Mouse (Mus musculus) neural tube, embryonic 11.5 days (tissue): ENCODE results near the gene Asf1b. TPM values are rescaled to one million over a fixed set of nuclear protein-coding genes. Genes with fewer than 3 reads are reported as not detected.
"Not testable (repeated sequence)": the region's sequence is repeated elsewhere in the genome, so short reads cannot be mapped to it uniquely, and the experiment has no call there.

Source experiments
- ATAC-seq: fragments of 200-750 bp; cut with Nextera tagmentation; 2 replicates; pipeline ENCODE4 v1.8.0; 2017; ENCODE audit warnings: moderate number of reproducible peaks, mild to moderate bottlenecking, moderate TSS enrichment, moderate library complexity; ENCODE audit not compliant: insufficient read depth, low FRiP score, low TSS enrichment
- DNase-seq: peaks from one replicate; pipeline ENCODE4 v3.0.0-alpha.2; 2015; ENCODE audit warnings: low spot score
- H3K27ac ChIP-seq: fragments of 300-500 bp; sonication (generic); 2 replicates; pipeline ENCODE4 v1.5.1; 2014; ENCODE audit warnings: low read depth, mild to moderate bottlenecking, low read length
- H3K27me3 ChIP-seq: fragments of 300-500 bp; sonication (generic); 2 replicates; pipeline ENCODE4 v1.6.1; 2014; ENCODE audit warnings: mild to moderate bottlenecking, low read length, mixed read lengths; ENCODE audit not compliant: control insufficient read depth, insufficient read depth
- H3K36me3 ChIP-seq: fragments of 300-500 bp; sonication (generic); 2 replicates; pipeline ENCODE4 v1.6.1; 2014; ENCODE audit warnings: mild to moderate bottlenecking, low read length, moderate library complexity, mixed read lengths; ENCODE audit not compliant: control insufficient read depth, insufficient read depth
- H3K4me1 ChIP-seq: fragments of 300-500 bp; sonication (generic); 2 replicates; pipeline ENCODE4 v1.6.1; 2014; ENCODE audit warnings: low read length, mixed read lengths; ENCODE audit not compliant: control insufficient read depth, insufficient read depth
- H3K4me2 ChIP-seq: fragments of 300-500 bp; sonication (generic); 2 replicates; pipeline ENCODE4 v1.6.1; 2014; ENCODE audit warnings: low read depth, mild to moderate bottlenecking, moderate library complexity
- H3K4me3 ChIP-seq: fragments of 300-500 bp; sonication (generic); 2 replicates; pipeline ENCODE4 v1.5.1; 2014; ENCODE audit warnings: low read depth, low read length
- H3K9ac ChIP-seq: fragments of 300-500 bp; sonication (generic); 2 replicates; pipeline ENCODE4 v1.6.1; 2014; ENCODE audit warnings: mild to moderate bottlenecking, low read length
- H3K9me3 ChIP-seq: fragments of 300-500 bp; sonication (generic); 2 replicates; pipeline ENCODE4 v1.6.1; 2016; ENCODE audit warnings: low read length; ENCODE audit not compliant: control insufficient read depth
- WGBS: fragments of 180-500 bp; shearing (Covaris S2); extraction: QIAGEN DNeasy Blood & Tissue Kit; methylation state at CpG from one replicate; pipeline ENCODE4 v1.1.7; 2014; 5-methylcytosine and 5-hydroxymethylcytosine counted together
- polyA plus RNA-seq: library from polyadenylated mRNA; unstranded; fragments of >200 nt; fragmentation: Nextera tagmentation; extraction: Ambion mirVana; gene quantifications from 2 replicates; pipeline ENCODE4 v1.2.1, GENCODE M21; 2014

Asf1b gene
- polyA plus RNA-seq, 1 experiment from 2014 or later: 84.2 TPM

DNA sequence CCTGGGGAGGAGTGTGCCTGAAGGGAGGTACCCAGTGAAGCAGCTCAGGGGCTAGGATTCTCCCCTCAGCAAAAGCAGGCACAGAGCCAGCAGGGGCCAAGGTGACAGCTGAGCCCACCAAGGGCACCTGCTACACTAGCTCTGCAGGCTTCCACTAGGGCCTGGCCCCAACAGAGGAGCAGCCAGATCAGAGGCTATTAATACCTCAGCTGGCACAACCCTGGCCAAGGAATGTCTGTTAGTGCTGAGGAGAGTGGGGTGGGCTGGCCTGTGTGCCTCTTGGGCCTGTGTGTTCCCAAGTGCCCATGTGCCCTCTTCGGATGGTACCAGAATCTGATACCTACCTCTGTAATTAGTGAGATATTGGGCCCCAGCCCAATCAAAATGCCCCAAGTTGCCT lies 24.9 kb downstream of the Asf1b start:
- Histone ChIP-seq H3K4me1 (no peaks in the 10 kb centered on the region), H3K4me3 (no peak overlapping the region), H3K9me3 (no peaks in the 10 kb centered on the region), H3K27ac (no peak overlapping the region), H3K27me3 (no peaks in the 10 kb centered on the region), H3K9ac (no peak overlapping the region), H3K4me2 (no peak overlapping the region), H3K36me3 (peaks cover 18% of the 10 kb centered on the region)
- ATAC-seq (no peak), DNase-seq (no peak)
- 94% methylated on average over 1 of the region's 1 CpGs for WGBS

DNA sequence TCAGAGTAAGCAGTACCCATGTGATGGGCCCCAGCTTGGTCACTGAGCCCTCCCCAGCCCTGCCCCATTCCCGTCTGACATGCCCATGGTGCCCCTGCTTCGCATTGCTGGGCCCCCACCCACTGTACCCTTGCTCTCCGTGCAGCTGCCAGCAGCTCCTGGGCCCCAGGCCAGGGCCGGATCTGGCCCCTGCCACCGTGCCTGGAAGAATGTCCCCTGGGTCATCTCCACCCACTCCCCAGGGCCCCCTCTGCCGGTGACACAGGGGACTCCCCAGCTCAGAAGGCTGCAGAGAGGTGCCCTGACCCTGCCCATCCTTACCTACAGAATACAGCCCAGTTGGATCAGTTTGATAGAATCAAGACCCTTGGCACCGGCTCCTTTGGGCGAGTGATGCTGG lies 25.5 kb downstream of the Asf1b start:
- H3K4me1 ChIP-seq: no peaks in the 10 kb centered on the region
- no peak for ATAC-seq
- no peak overlapping the region for H3K4me3 ChIP-seq
- no peak overlapping the region for H3K27ac ChIP-seq
- 89% methylated on average over 8 of the region's 8 CpGs for WGBS
- H3K9me3 ChIP-seq: no peaks in the 10 kb centered on the region
- no peak for DNase-seq
- no peaks in the 10 kb centered on the region for H3K27me3 ChIP-seq
- H3K4me2 ChIP-seq: no peak overlapping the region
- H3K9ac ChIP-seq: no peak overlapping the region
- peaks cover 18% of the 10 kb centered on the region for H3K36me3 ChIP-seq

DNA sequence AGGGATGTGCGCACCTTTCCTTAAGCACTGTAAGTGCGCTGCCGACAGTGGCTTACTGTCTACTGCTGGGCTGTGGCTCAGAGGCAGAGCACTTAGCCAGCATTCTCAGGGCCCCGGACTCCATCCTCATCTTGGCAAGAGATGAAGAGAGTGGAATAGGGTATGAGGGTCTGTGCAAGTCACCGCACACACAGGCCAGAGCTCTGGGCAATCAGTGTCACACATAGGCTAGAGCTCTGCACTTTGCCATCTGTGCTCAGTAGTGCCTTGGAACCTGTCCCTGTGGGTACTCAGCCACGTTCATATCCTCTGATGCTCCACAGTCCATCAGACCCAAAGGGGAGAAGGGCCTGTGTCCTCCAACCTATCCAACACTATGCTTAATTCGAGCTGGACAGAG lies 26.2 kb downstream of the Asf1b start:
- H3K36me3 ChIP-seq: peaks cover 22% of the 10 kb centered on the region

DNA sequence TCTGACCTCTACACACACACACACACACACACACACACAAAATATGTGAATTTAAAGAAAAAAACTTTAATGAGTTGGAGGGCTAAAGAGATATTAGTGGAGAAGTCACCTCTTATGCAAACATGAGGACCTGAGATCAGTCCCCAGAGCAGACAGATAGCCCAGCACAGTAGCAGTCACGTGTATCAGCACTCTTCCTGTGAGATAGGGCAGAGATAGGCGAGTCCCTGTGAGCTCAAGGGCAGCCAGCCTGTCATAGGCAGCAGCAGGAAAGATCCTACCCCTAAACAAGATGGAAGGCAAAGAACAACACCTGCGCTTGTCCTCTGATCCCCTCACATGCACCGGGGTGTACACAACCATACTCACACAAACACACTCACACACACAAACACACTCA lies 27.1 kb downstream of the Asf1b start:
- Histone ChIP-seq H3K4me3 (no peak overlapping the region), H3K27me3 (no peaks in the 10 kb centered on the region), H3K4me1 (no peaks in the 10 kb centered on the region), H3K9ac (no peak overlapping the region), H3K27ac (no peak overlapping the region), H3K9me3 (no peaks in the 10 kb centered on the region), H3K36me3 (peaks cover 29% of the 10 kb centered on the region), H3K4me2 (no peak overlapping the region)
- ATAC-seq (no peak), DNase-seq (no peak)
- WGBS: 86% methylated on average over 4 of the region's 4 CpGs

More for the DNA sequence above, 26.2 kb downstream of the Asf1b start:
- no peak overlapping the region for H3K4me3 ChIP-seq
- ATAC-seq (no peak), DNase-seq (no peak)
- no peak overlapping the region for H3K4me2 ChIP-seq
- H3K9me3 ChIP-seq: no peaks in the 10 kb centered on the region
- no peaks in the 10 kb centered on the region for H3K4me1 ChIP-seq
- 95% methylated on average over 7 of the region's 7 CpGs for WGBS
- no peak overlapping the region for H3K9ac ChIP-seq
- H3K27me3 ChIP-seq: no peaks in the 10 kb centered on the region
- no peak overlapping the region for H3K27ac ChIP-seq

DNA sequence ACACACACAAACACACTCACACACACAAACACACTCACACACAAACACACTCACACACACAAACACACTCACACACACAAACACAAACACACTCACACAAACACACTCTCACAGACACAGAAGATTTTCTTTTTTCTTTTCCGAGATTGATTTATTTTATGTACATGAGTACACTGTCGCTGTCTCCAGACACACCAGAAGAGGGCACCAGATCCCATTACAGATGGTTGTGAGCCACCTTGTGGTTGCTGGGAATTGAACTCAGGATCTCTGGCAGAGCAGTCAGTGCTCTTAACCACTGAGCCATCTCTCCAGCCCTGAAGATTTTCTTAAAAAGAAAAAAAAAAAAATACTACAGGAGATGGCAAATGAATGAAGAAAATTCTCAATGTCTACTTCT lies 27.9 kb downstream of the Asf1b start:
- WGBS: 92% methylated on average over 2 of the region's 2 CpGs

DNA sequence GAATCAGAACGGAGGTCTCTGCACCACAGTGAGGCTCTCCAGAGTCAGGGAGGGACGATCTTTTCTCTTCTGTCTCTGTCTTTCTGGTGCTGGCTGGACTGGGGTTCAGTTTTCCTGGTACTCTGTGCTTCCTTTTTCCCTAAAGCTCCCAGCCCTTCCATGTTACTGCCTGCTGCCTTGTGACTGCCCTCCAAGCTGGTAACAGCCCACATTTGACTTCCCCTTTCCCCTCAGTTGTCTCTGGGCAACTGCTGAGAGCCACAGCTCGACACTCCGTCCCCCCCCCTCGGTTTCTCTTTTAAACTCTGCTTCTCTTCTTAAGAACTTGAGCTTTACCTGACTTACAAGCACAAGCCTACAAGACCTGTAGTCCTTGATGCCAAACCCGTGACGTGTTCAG lies 33.9 kb downstream of the Asf1b start:
- H3K36me3 ChIP-seq: peaks cover 29% of the 10 kb centered on the region
- WGBS: 91% methylated on average over 7 of the region's 7 CpGs

More for the DNA sequence above, 27.9 kb downstream of the Asf1b start:
- H3K27ac ChIP-seq, H3K9ac ChIP-seq, DNase-seq, ATAC-seq, H3K9me3 ChIP-seq, H3K4me1 ChIP-seq, H3K4me3 ChIP-seq, H3K27me3 ChIP-seq, H3K4me2 ChIP-seq: not testable (repeated sequence)
- peaks cover 30% of the 10 kb centered on the region for H3K36me3 ChIP-seq

DNA sequence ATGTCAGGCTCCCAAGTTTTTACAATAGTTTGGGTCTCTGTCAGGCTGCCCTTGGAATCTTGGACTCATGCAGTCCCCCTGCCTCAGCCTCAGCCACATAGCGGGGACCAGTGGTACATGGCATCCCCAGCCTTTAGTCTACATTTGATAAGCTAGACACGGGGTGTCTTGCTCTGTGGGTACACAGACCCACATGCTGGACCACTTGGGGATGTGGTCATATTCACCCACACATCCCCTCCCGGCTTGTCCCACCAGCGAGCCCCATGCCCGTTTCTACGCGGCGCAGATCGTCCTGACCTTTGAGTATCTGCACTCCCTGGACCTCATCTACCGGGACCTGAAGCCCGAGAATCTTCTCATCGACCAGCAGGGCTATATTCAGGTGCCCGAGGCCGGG lies 34.9 kb downstream of the Asf1b start:
- Histone ChIP-seq H3K4me3 (no peak overlapping the region), H3K36me3 (peaks cover 29% of the 10 kb centered on the region), H3K9ac (no peak overlapping the region), H3K4me1 (no peaks in the 10 kb centered on the region), H3K4me2 (no peak overlapping the region), H3K9me3 (no peaks in the 10 kb centered on the region), H3K27ac (no peak overlapping the region), H3K27me3 (no peaks in the 10 kb centered on the region)
- DNase-seq: no peak
- ATAC-seq: no peak
- 93% methylated on average over 14 of the region's 14 CpGs for WGBS

More for the DNA sequence above, 33.9 kb downstream of the Asf1b start:
- H3K27ac ChIP-seq: no peak overlapping the region
- H3K4me2 ChIP-seq: no peak overlapping the region
- no peak overlapping the region for H3K9ac ChIP-seq
- no peaks in the 10 kb centered on the region for H3K9me3 ChIP-seq
- H3K4me1 ChIP-seq: no peaks in the 10 kb centered on the region
- DNase-seq (no peak), ATAC-seq (no peak)
- H3K27me3 ChIP-seq: no peaks in the 10 kb centered on the region
- H3K4me3 ChIP-seq: no peak overlapping the region

DNA sequence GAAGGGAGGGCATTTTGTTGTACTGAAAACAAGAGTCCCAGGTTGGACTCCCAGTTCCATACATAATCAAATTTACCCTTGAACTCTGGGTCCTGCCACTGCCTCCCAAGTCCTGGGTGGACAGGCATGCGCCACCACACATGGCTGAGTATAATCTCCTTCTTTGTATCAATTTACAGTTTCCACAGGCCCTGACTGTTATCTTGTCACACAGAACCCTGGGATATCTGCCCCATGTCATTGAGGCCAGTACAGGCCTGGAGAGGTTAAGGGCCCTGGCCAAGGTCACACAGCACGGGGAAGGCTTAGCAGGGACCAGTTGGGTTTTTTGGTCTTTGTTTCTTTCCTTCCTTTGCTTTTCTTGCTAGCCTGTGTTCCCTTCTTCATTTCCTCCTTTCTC lies 37.2 kb downstream of the Asf1b start:
- H3K9me3 ChIP-seq: no peaks in the 10 kb centered on the region
- no peak overlapping the region for H3K4me3 ChIP-seq
- 85% methylated on average over 2 of the region's 2 CpGs for WGBS
- H3K4me1 ChIP-seq: no peaks in the 10 kb centered on the region
- no peak overlapping the region for H3K27ac ChIP-seq
- ATAC-seq: no peak
- H3K4me2 ChIP-seq: no peak overlapping the region
- H3K27me3 ChIP-seq: no peaks in the 10 kb centered on the region
- no peak for DNase-seq
- H3K9ac ChIP-seq: no peak overlapping the region
- H3K36me3 ChIP-seq: peaks cover 18% of the 10 kb centered on the region

DNA sequence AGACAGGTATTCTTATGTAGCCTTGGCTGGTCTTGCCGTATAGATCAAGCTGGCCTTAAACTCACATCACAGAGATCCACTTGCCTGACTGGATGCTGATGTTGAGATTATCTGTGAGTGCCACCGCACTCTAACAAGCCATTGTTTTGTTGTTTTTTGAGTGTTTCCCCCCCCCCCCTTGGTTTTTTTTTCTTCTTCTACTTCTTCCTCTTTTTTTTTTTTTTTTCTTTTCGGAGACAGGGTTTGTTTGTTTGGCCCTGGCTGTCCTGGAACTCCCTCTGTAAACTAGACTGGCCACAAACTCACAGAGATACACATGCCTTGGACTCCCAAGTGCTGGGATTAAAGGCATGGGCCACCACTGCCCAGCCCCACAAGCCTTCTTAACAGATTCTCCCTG lies 38.7 kb downstream of the Asf1b start:
- H3K27me3 ChIP-seq: no peaks in the 10 kb centered on the region
- no peak overlapping the region for H3K4me2 ChIP-seq
- 91% methylated on average over 3 of the region's 3 CpGs for WGBS
- H3K9me3 ChIP-seq: no peaks in the 10 kb centered on the region
- H3K9ac ChIP-seq: no peak overlapping the region
- peaks cover 17% of the 10 kb centered on the region for H3K36me3 ChIP-seq
- peaks cover 3% of the 10 kb centered on the region; the same call in 1 of the 2 replicates for H3K4me1 ChIP-seq
- no peak overlapping the region for H3K27ac ChIP-seq
- DNase-seq: no peak
- no peak overlapping the region for H3K4me3 ChIP-seq
- ATAC-seq: no peak
